Mouse (Mus musculus) megakaryocyte, embryonic 14.5 days (primary cell): ENCODE measurements at regions not wholly inside any gene's neighbourhood (a gene's known extent, or its start where the extent isn't known, plus 50 kb on each side); places are given as distances from the start of the nearest gene placed in this dataset.

Experiments
- FLI1 ChIP-seq: IDR thresholded peaks from 2 replicates; pipeline ENCODE4 v1.6.1; 2012; ENCODE audit warnings: low read length, inconsistent platforms, mixed read lengths
- GATA1 ChIP-seq: IDR thresholded peaks from 3 replicates; pipeline ENCODE4 v1.6.1; 2012; ENCODE audit warnings: mixed read lengths, low read length, inconsistent platforms, borderline replicate concordance

- no peak for TF ChIP-seq GATA1
- TF ChIP-seq FLI1 = no peak
These were observed 223.5 kb upstream of the Mvb12b start for GRCm38 (mm10) chr2:34111286-34111685.
